Mouse (Mus musculus) brain, embryonic 14.5 days (tissue): ENCODE results near the gene Dlx6.

Source experiments
- CTCF ChIP-seq: fragments of 200-500 bp; IDR thresholded peaks from 2 replicates; pipeline ENCODE4 v1.5.1; 2012; ENCODE audit warnings: inconsistent platforms, mild to moderate bottlenecking, moderate library complexity, borderline replicate concordance; ENCODE audit not compliant: insufficient read depth, insufficient read length; ENCODE audit errors: extremely low read depth
- POLR2A ChIP-seq: fragments of 200-500 bp; IDR thresholded peaks from 2 replicates; pipeline ENCODE4 v1.6.1; 2012; ENCODE audit warnings: mild to moderate bottlenecking, inconsistent platforms, borderline replicate concordance; ENCODE audit not compliant: poor library complexity, insufficient read depth, insufficient read length, severe bottlenecking; ENCODE audit errors: extremely low read depth

GRCm38 (mm10) chr6:6854902-6855745, 8.0 kb upstream of the Dlx6 start:
- no peak for TF ChIP-seq CTCF
- no peak for TF ChIP-seq POLR2A
